ENCODE assay signal across 8 mouse cellular contexts in genomic region chr7:127278311-127278710, GRCm38 (mm10).
DNase-seq lines count a peak whose midpoint lies in the region.

No protein-coding gene starts in this region.

- DNase-seq in cerebellum, postnatal 14 days: peak; percentile 40 to 57
- no peak for DNase-seq in cerebellum, adult 11 months
- DNase-seq in urinary bladder, postnatal 14 days (ENCODE audit: low spot score): peak; percentile 32
- DNase-seq in urinary bladder, adult 18-20 months (ENCODE audit: low spot score in 2 of 2): no peak
- DNase-seq in induced T-regulatory cell, adult 2 months (ENCODE audit: low read depth): peak; percentile 88
- DNase-seq in lung, adult 18-20 months: peak; percentile 50 to 55
- DNase-seq in splenic B cell, adult 2 months (ENCODE audit: low read depth, low spot score): peak; percentile 81
- no peak for DNase-seq in cerebellum, adult 9-11 months

- no peaks in the 10 kb centered on the region for H3K27me3 ChIP-seq in splenic B cell, adult 2 months (ENCODE audit: control insufficient read depth, insufficient read depth, low read length, poor library complexity, severe bottlenecking)

- H3K36me3 ChIP-seq in splenic B cell, adult 2 months (ENCODE audit: control insufficient read depth, insufficient read depth, low read length, poor library complexity, severe bottlenecking): no peaks in the 10 kb centered on the region

Comparison
In these comparisons a context has a peak if more than half of its experiments do, and no peak if none do; other contexts are left out.
1. DNase-seq: peak in cerebellum, postnatal 14 days (2 of 2), urinary bladder, postnatal 14 days (single experiment), induced T-regulatory cell, adult 2 months (single experiment), lung, adult 18-20 months (2 of 2) and splenic B cell, adult 2 months (single experiment); none in cerebellum, adult 11 months (single experiment), urinary bladder, adult 18-20 months (0 of 2) and cerebellum, adult 9-11 months (single experiment).